Mouse (Mus musculus): Measurements from ENCODE around the gene Lrch4. TPM values are rescaled to one million over a fixed set of nuclear protein-coding genes. Genes with fewer than 3 reads are reported as not detected.
A peak's percentile ranks its signal among the peaks of the same experiment; 100 is the strongest.

The Lrch4 gene
- polyA plus RNA-seq, 1 experiment = 249 TPM

- peak overlapping the region; percentile 54 for H3K4me3 ChIP-seq (ENCODE audit: extremely low read depth, insufficient read depth, insufficient read length)
- peak overlapping the region; percentile 55 for H3K27ac ChIP-seq (ENCODE audit: insufficient read depth, low read length)
- no peaks in the 10 kb centered on the region for H3K36me3 ChIP-seq (ENCODE audit: control insufficient read depth, insufficient read depth, low read length)
- H3K27me3 ChIP-seq (ENCODE audit: control insufficient read depth, insufficient read depth, low read length) = no peaks in the 10 kb centered on the region
- WGBS = 29% methylated on average over 30 of the region's 30 CpGs
- peak; percentile 40 to 67 for DNase-seq (ENCODE audit: low read depth in 1 of 2, low spot score in 2 of 2)
- H3K4me1 ChIP-seq (ENCODE audit: control insufficient read depth, insufficient read depth, insufficient read length) = peaks cover 12% of the 10 kb centered on the region; the same call in 1 of the 2 replicates
- TF ChIP-seq POLR2A (IDR thresholded peaks at IDR 0.05; ENCODE audit: low read depth, low read length) (no peak; the same call in 1 of the 2 replicates), CTCF (IDR thresholded peaks at IDR 0.05; ENCODE audit: extremely low read depth, insufficient read depth, insufficient read length, insufficient replicate concordance) (no peak)
Observed at GRCm38 (mm10) chr5:137596601-137597261, 32.2 kb upstream of the Lrch4 start.

GRCm38 (mm10) chr5:137597625-137598024 is 31.3 kb upstream of the Lrch4 start:
- H3K4me3 ChIP-seq (ENCODE audit: extremely low read depth, insufficient read depth, insufficient read length) = no peak overlapping the region
- WGBS = 77% methylated on average over 6 of the region's 6 CpGs
- peaks cover 16% of the 10 kb centered on the region; the same call in 1 of the 2 replicates for H3K4me1 ChIP-seq (ENCODE audit: control insufficient read depth, insufficient read depth, insufficient read length)
- H3K27ac ChIP-seq (ENCODE audit: insufficient read depth, low read length) = no peak overlapping the region
- TF ChIP-seq POLR2A (IDR thresholded peaks at IDR 0.05; ENCODE audit: low read depth, low read length) = no peak
- no peak for TF ChIP-seq CTCF (IDR thresholded peaks at IDR 0.05; ENCODE audit: extremely low read depth, insufficient read depth, insufficient read length, insufficient replicate concordance)
- no peaks in the 10 kb centered on the region for H3K36me3 ChIP-seq (ENCODE audit: control insufficient read depth, insufficient read depth, low read length)
- no peak for DNase-seq (ENCODE audit: low read depth in 1 of 2, low spot score in 2 of 2)
- no peaks in the 10 kb centered on the region for H3K27me3 ChIP-seq (ENCODE audit: control insufficient read depth, insufficient read depth, low read length)

- H3K4me3 ChIP-seq (ENCODE audit: extremely low read depth, insufficient read depth, insufficient read length) = no peak overlapping the region
- H3K4me1 ChIP-seq (ENCODE audit: control insufficient read depth, insufficient read depth, insufficient read length) = peaks cover 17% of the 10 kb centered on the region; the same call in 1 of the 2 replicates
- H3K36me3 ChIP-seq (ENCODE audit: control insufficient read depth, insufficient read depth, low read length) = no peaks in the 10 kb centered on the region
- H3K27me3 ChIP-seq (ENCODE audit: control insufficient read depth, insufficient read depth, low read length) = no peaks in the 10 kb centered on the region
- TF ChIP-seq CTCF (IDR thresholded peaks at IDR 0.05; ENCODE audit: extremely low read depth, insufficient read depth, insufficient read length, insufficient replicate concordance) = no peak
- no peak for TF ChIP-seq POLR2A (IDR thresholded peaks at IDR 0.05; ENCODE audit: low read depth, low read length)
- no peak overlapping the region for H3K27ac ChIP-seq (ENCODE audit: insufficient read depth, low read length)
- WGBS = 53% methylated on average over 2 of the region's 2 CpGs
- no peak for DNase-seq (ENCODE audit: low read depth in 1 of 2, low spot score in 2 of 2)
Observed at GRCm38 (mm10) chr5:137598100-137598826, 30.7 kb upstream of the Lrch4 start.

- H3K27ac ChIP-seq (ENCODE audit: insufficient read depth, low read length) = 0 out of 2 replicates have a peak overlapping the region, but pooled peaks have one; percentile 60
- 26% methylated on average over 9 of the region's 9 CpGs for WGBS
- TF ChIP-seq POLR2A (IDR thresholded peaks at IDR 0.05; ENCODE audit: low read depth, low read length) (no peak), CTCF (IDR thresholded peaks at IDR 0.05; ENCODE audit: extremely low read depth, insufficient read depth, insufficient read length, insufficient replicate concordance) (no peak)
- H3K4me1 ChIP-seq (ENCODE audit: control insufficient read depth, insufficient read depth, insufficient read length) = peaks cover 17% of the 10 kb centered on the region; the same call in 1 of the 2 replicates
- H3K27me3 ChIP-seq (ENCODE audit: control insufficient read depth, insufficient read depth, low read length) = no peaks in the 10 kb centered on the region
- H3K4me3 ChIP-seq (ENCODE audit: extremely low read depth, insufficient read depth, insufficient read length) = peak overlapping the region; percentile 88
- no peaks in the 10 kb centered on the region for H3K36me3 ChIP-seq (ENCODE audit: control insufficient read depth, insufficient read depth, low read length)
- DNase-seq (ENCODE audit: low read depth in 1 of 2, low spot score in 2 of 2) = no peak
Observed at GRCm38 (mm10) chr5:137599600-137599999, 29.3 kb upstream of the Lrch4 start.

GRCm38 (mm10) chr5:137600281-137600618 is 28.7 kb upstream of the Lrch4 start:
- WGBS = 1% methylated on average over 19 of the region's 19 CpGs
- H3K27me3 ChIP-seq (ENCODE audit: control insufficient read depth, insufficient read depth, low read length) = no peaks in the 10 kb centered on the region
- peaks cover 17% of the 10 kb centered on the region; the same call in 1 of the 2 replicates for H3K4me1 ChIP-seq (ENCODE audit: control insufficient read depth, insufficient read depth, insufficient read length)
- H3K36me3 ChIP-seq (ENCODE audit: control insufficient read depth, insufficient read depth, low read length) = no peaks in the 10 kb centered on the region
- TF ChIP-seq POLR2A (IDR thresholded peaks at IDR 0.05; ENCODE audit: low read depth, low read length) = no peak
- TF ChIP-seq CTCF (IDR thresholded peaks at IDR 0.05; ENCODE audit: extremely low read depth, insufficient read depth, insufficient read length, insufficient replicate concordance) = no peak
- H3K27ac ChIP-seq (ENCODE audit: insufficient read depth, low read length) = peak overlapping the region; percentile 60
- peak overlapping the region; percentile 88 for H3K4me3 ChIP-seq (ENCODE audit: extremely low read depth, insufficient read depth, insufficient read length)
- no peak for DNase-seq (ENCODE audit: low read depth in 1 of 2, low spot score in 2 of 2)

GRCm38 (mm10) chr5:137600619-137601364 is 28.1 kb upstream of the Lrch4 start, which contains the start of gene Mospd3:
Gene Mospd3, minus strand, starts transcription at chr5:137601058.
- DNase-seq (ENCODE audit: low read depth in 1 of 2, low spot score in 2 of 2) = peak; percentile 97 to 99
- no peaks in the 10 kb centered on the region for H3K27me3 ChIP-seq (ENCODE audit: control insufficient read depth, insufficient read depth, low read length)
- TF ChIP-seq CTCF (IDR thresholded peaks at IDR 0.05; ENCODE audit: extremely low read depth, insufficient read depth, insufficient read length, insufficient replicate concordance) (no peak), POLR2A (IDR thresholded peaks at IDR 0.05; ENCODE audit: low read depth, low read length) (peak; percentile 89)
- H3K27ac ChIP-seq (ENCODE audit: insufficient read depth, low read length) = peak within 1 kb of the TSS; percentile 98
- WGBS = under 1% methylated on average over 41 of the region's 41 CpGs
- H3K4me1 ChIP-seq (ENCODE audit: control insufficient read depth, insufficient read depth, insufficient read length) = peaks cover 17% of the 10 kb centered on the region; the same call in 1 of the 2 replicates
- H3K4me3 ChIP-seq (ENCODE audit: extremely low read depth, insufficient read depth, insufficient read length) = peak within 1 kb of the TSS; percentile 88
- no peaks in the 10 kb centered on the region for H3K36me3 ChIP-seq (ENCODE audit: control insufficient read depth, insufficient read depth, low read length)

All from spleen, adult 2 months (tissue).